Mouse (Mus musculus) frontal cortex, postnatal 25 days (tissue): ENCODE results near the gene Myo3b.
A peak's percentile ranks its signal among the peaks of the same experiment; 100 is the strongest.
"Not testable (repeated sequence)": the region's sequence is repeated elsewhere in the genome, so short reads cannot be mapped to it uniquely, and the experiment has no call there.

Experiments
- DNase-seq, 2 experiments: peaks; one replicate each; pipeline ENCODE4 v3.0.0; 2022; ENCODE audit warnings: low spot score in 2 of 2

Myo3b gene

GRCm38 (mm10) chr2:70195418-70196248 lies 156.7 kb downstream of the Myo3b start:
- DNase-seq = no peak

- no peak for DNase-seq
Measured at GRCm38 (mm10) chr2:70201796-70202555, 163.1 kb downstream of the Myo3b start.

- no peak for DNase-seq
Measured at GRCm38 (mm10) chr2:70202578-70203167, 163.7 kb downstream of the Myo3b start.

- no peak for DNase-seq
Measured at GRCm38 (mm10) chr2:70208411-70208810, 169.5 kb downstream of the Myo3b start.

- DNase-seq = no peak
Measured at GRCm38 (mm10) chr2:70209790-70210189, 170.9 kb downstream of the Myo3b start.

GRCm38 (mm10) chr2:70210427-70211332 lies 171.8 kb downstream of the Myo3b start:
- peak in 1 of 2 experiments; percentile 30 for DNase-seq

- peak in 1 of 2 experiments; percentile 36 for DNase-seq
Measured at GRCm38 (mm10) chr2:70214401-70214800, 175.5 kb downstream of the Myo3b start.

- DNase-seq = no peak
Measured at GRCm38 (mm10) chr2:70217800-70218199, 178.9 kb downstream of the Myo3b start.

- DNase-seq = no peak
Measured at GRCm38 (mm10) chr2:70218469-70218868, 179.5 kb downstream of the Myo3b start.

- DNase-seq = no peak
Measured at GRCm38 (mm10) chr2:70226679-70227078, 187.8 kb downstream of the Myo3b start.

GRCm38 (mm10) chr2:70234450-70234849 lies 195.5 kb downstream of the Myo3b start:
- DNase-seq = not testable (repeated sequence)

- DNase-seq = no peak
Measured at GRCm38 (mm10) chr2:70245981-70246380, 207.1 kb downstream of the Myo3b start.

- no peak for DNase-seq
Measured at GRCm38 (mm10) chr2:70248616-70249015, 209.7 kb downstream of the Myo3b start.

- DNase-seq = no peak
Measured at GRCm38 (mm10) chr2:70249872-70250271, 210.9 kb downstream of the Myo3b start.

- no peak for DNase-seq
Measured at GRCm38 (mm10) chr2:70251256-70251655, 212.3 kb downstream of the Myo3b start.

- DNase-seq = peak in 1 of 2 experiments; percentile 8
Measured at GRCm38 (mm10) chr2:70259357-70260000, 220.6 kb downstream of the Myo3b start.

GRCm38 (mm10) chr2:70260646-70261195 lies 221.8 kb downstream of the Myo3b start:
- DNase-seq = no peak

GRCm38 (mm10) chr2:70261703-70262564 lies 223.0 kb downstream of the Myo3b start:
- no peak for DNase-seq

GRCm38 (mm10) chr2:70262565-70263082 lies 223.7 kb downstream of the Myo3b start:
- DNase-seq = peak; percentile 5 to 7
